Mouse (Mus musculus) left cerebral cortex, postnatal 25 days (tissue): ENCODE data around the gene Unc45a. TPM values are rescaled to one million over a fixed set of nuclear protein-coding genes. Genes with fewer than 3 reads are reported as not detected.

ENCODE experiments used
- DNase-seq, 2 experiments: peaks; one replicate each; pipeline ENCODE4 v3.0.0; 2022; ENCODE audit warnings: low spot score in 2 of 2, mixed read lengths in 1 of 2
- intact Hi-C: fragments of 180-260 bp; cut with DNase I; formaldehyde crosslinking; loops from one replicate; pipeline ENCODE4 v1.15.1; 2025
- total RNA-seq, 2 experiments: library from RNA; stranded (reverse); gene quantifications; 2 replicates each; pipeline ENCODE4 v1.2.3; 2021

The Unc45a gene
- 10 to 100 TPM; 38.4 to 45.3 TPM for total RNA-seq

GRCm38 (mm10) chr7:80340793-80341192 is at the start of gene Unc45a:
Gene Unc45a (minus strand): TSS chr7:80341005.
- intact Hi-C loops = no loop called here
- peak; percentile 58 to 74 for DNase-seq

DNA sequence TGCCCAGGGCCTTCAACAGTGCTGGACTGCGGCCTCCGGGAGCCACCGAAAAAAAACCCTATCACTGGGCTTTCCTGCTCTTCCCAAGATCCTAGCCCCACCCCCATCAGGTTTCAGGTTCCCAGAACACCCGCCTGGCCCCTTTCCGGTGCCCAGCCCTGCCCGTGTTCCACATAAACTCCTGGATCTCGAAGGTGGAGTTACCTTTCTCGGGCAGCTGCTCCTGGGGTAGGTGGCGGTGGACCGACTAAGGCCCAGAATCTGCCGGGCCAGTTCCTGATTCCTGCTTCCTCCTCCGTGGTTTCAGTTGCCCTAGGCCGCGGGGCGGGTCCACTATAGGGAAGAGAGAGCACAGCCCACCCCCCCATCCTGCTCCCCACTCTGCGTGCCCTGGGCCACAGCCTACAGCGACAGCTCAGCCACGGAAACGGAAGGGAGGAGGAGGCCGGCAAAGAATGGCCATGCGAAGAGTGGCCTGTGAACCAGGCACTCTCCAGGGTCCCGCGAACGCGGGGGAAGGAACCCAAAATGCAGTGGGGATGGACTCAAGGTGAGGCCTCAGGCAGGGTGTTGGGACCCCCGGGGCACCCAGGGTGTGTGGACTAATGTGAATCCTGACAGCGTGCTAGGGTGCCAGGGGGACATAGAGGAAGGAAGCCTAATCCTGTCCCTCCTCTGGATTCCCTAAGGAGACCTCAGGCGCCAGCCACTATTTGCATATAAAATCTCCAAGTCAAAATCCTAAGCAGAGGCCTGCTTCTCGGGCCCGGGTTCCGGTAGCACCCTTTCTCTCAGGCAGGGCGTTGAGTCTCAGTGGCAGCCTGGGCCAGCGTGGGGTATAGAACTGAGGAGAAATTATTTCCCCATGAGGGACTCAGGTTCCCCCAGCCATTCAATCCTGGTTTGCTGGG is 47.1 kb upstream of the Unc45a start, which contains the start of gene Fes:
Fes (minus strand) TSS at position 314 of the 911 bp plus-strand sequence.
- intact Hi-C loops = loop anchor here (5.0 kb wide), 2 partner anchors 334 to 459 kb away; no protein-coding TSS in a partner anchor

DNA sequence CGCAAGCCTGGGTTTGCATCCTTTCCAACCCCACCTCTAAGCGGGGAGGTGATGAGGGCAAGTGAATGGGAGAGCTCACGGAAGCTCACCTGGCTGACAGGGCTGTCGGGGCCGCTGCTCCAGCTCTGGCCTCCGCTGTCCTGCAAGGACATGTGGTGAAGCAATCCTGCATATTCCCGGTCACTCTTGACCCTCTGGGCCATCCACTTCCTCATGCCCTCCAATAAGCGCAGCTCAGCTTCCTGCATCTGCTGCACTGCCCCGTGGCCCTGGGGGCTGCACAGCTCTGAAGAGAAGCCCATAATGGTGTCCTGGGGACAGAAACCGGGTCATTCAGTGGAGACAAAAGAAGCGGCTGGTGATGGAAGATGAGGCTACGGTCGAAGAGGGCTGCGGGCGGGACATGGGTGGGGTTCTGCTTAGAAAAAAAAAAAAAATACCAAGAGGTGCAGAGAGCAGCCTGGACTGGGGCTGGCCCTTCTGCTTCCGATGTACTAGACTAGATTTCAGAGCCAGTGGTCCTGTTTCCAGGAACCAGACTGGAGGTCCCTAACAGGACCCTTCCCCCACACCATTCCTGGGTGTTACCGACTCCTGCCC is 46.3 kb upstream of the Unc45a start:
- intact Hi-C loops = loop anchor here (5.0 kb wide), 2 partner anchors 335 to 460 kb away; no protein-coding TSS in a partner anchor

More for the DNA sequence above, 47.1 kb upstream of the Unc45a start, which contains the start of gene Fes:
- no peak for DNase-seq

GRCm38 (mm10) chr7:80386235-80386930 is 45.6 kb upstream of the Unc45a start:
- peak; percentile 89 to 91 for DNase-seq
- intact Hi-C loops = loop anchor here (1.0 to 5.0 kb wide), 4 partner anchors 194 to 461 kb away; no protein-coding TSS in a partner anchor

More for the DNA sequence above, 46.3 kb upstream of the Unc45a start:
- no peak for DNase-seq

- no peak for DNase-seq
- intact Hi-C loops = no loop called here
Observed at GRCm38 (mm10) chr7:80382919-80383318, 42.1 kb upstream of the Unc45a start.

DNA sequence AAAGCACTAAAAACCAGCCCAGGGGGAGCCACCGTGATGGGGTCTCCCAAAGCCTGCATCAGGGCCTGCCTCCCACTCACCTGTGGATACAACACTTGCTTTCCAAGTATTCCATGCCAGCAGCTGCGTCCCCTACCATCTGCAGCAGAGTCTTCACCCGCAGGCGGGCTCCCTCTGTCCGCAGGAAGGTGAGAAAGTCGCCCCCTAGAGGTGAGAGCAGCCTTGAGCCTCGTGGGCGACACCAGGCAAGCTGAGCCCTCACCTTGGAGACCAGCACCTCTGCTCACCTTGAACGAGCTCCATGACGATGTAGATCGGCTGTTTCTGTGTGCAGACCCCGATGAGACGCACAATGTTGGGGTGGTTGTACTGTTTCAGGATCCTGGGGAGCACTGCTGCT is 38.7 kb upstream of the Unc45a start:
- no peak for DNase-seq
- intact Hi-C loops = no loop called here

GRCm38 (mm10) chr7:80377471-80377870 is 36.7 kb upstream of the Unc45a start:
- peak in 1 of 2 experiments; percentile 53 for DNase-seq
- intact Hi-C loops = no loop called here

DNA sequence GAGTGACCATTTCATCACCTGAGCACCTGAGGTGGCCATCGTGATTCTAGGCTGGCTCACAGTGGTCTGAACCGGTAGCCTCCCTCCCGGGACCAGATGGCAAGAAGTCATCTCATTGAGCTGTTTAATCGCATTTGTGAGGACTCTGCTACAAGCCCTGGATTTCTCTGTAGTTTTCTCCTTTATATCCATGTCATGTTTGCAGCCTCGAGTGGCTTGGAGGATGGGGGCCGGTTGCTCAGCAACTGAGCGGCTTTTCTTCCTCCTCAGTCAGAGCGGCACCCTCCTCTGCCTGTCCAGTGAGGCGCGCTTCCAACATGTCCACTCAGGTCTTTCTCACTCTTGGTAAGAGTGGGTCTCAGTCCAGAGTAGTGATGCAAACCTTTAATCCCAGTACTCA is 35.4 kb upstream of the Unc45a start:
- no peak for DNase-seq
- intact Hi-C loops = no loop called here

GRCm38 (mm10) chr7:80375376-80376039 is 34.7 kb upstream of the Unc45a start:
- no peak for DNase-seq
- intact Hi-C loops = no loop called here

GRCm38 (mm10) chr7:80374733-80375132 is 33.9 kb upstream of the Unc45a start:
- intact Hi-C loops = no loop called here
- no peak for DNase-seq

DNA sequence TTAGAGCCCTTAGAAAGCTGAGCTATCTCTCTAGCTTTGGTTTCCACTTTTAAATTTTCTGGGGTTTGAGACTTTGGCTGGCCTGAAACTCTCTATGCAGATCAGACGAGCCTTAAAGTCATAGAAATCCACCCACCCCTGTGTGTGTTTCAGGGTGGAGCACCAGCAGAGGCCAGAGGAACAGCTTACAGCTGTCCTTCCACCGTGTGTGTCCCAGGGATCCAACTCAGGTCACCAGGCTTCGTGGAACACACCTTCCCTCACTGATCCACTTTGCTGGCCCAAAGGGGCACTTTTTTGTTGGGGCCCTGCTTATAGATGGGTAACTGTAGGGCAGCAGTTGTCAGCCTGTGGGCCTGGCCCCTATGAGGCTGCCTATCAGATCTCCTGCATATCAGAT is 33.5 kb upstream of the Unc45a start:
- DNase-seq = no peak
- intact Hi-C loops = no loop called here

DNA sequence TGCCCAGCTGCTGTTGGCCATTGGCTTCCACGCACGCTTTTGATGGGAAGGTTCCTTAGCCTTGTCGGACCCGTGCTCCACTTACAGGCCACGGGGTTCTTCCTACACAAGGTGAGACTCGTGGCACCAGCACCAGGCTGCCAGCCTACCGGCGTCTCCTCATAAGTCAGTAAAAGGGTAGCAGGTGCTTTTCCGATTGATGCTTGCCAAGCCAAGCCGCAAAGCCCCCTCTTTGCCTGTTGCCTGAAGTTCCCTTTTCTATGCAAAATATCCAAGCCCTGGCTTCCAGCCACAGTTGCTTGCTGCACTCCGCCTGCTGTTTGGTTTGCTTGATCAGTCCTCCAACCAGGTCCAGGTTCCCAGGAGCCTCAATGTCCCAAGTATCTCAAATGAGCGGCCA is 33.0 kb upstream of the Unc45a start:
- no peak for DNase-seq
- intact Hi-C loops = loop anchor here (2.0 kb wide), 1 partner anchor 233 kb away; no protein-coding TSS in a partner anchor

- DNase-seq = no peak
- intact Hi-C loops = loop anchor here (2.0 kb wide), 1 partner anchor 233 kb away; no protein-coding TSS in a partner anchor
Observed at GRCm38 (mm10) chr7:80373352-80373751, 32.5 kb upstream of the Unc45a start.

GRCm38 (mm10) chr7:80372667-80373066 is 31.9 kb upstream of the Unc45a start:
- DNase-seq = no peak
- intact Hi-C loops = loop anchor here (2.0 kb wide), 1 partner anchor 232 kb away; no protein-coding TSS in a partner anchor

GRCm38 (mm10) chr7:80372166-80372565 is 31.4 kb upstream of the Unc45a start:
- DNase-seq = no peak
- intact Hi-C loops = loop anchor here (2.0 kb wide), 1 partner anchor 231 kb away; no protein-coding TSS in a partner anchor

- DNase-seq = peak; percentile 57 to 82
- intact Hi-C loops = no loop called here
Observed at GRCm38 (mm10) chr7:80371041-80371751, 30.4 kb upstream of the Unc45a start, which contains the start of gene Man2a2. Gene Man2a2 (minus strand): TSS chr7:80371375.

DNA sequence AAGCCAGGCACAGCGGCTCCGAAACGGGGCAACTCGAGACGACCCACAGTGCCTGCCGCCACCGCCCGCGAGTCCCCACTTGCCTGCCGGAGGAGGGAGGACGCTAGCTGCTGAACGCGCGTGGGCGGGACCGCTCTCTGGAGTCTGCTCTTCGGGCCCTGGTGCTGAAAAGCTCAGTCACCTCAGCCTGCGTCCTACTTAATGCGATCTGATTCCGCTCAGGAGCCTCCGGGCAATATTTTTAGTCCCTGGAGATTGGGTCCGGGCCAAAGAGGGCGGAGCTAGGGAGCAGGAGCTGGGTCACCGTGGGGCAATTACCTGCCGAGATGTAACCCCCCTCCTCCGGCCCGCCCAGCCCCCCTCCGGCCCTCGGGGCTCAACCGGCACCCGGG is 29.8 kb upstream of the Unc45a start:
- intact Hi-C loops = loop anchor here (1.0 kb wide), 1 partner anchor 27 kb away; the partner anchor contains the start of gene Hddc3
- peak; percentile 82 to 87 for DNase-seq

DNA sequence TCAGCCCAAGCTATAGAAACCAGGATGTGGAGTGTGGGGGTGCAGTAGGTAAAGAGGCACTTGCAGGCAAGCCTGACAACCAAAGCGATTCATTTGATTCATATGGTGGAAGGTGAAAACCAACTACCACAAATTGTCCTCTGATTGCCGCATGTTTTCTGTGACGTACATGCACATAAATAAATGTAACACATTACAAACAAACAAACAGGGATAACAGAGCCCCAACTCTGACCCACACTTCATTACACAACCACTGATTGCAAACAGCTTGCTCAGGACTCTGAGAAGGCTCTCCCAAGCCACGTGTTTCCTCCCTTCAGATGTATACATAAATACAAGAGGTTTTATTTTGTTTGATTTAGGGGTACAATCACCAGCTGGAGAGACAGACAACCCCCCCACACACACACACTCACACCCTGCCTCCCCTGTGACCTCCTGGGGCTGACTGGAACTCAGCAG is 29.2 kb upstream of the Unc45a start:
- no peak for DNase-seq
- intact Hi-C loops = loop anchor here (1.0 kb wide), 1 partner anchor 27 kb away; the partner anchor contains the start of gene Hddc3
